Mouse (Mus musculus): ENCODE data around the gene Olfr917.

Gene Olfr917

DNA sequence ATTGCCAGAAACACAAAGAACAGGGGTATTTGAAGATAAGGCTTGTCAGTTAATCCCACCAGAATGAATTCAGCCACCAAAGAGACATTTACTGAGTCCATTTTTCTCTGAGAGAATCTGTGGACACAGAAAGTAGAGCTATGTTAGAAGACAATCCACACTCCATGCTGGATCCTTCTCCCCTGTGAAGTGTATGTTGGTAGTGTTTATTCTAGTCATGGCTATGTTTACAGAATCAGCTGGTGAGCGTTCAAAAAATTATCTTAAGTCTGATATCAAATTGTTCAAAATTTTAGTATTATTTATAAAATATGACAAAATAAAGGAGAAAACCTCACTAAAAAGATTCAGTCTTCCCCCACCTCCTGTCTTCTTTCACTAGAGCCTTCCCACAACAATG lies at the start of gene Olfr917:
Gene Olfr917 (minus strand): TSS at position 101 of the 400 bp plus-strand sequence.
- WGBS: 89% methylated on average over 1 of the region's 1 CpGs

- WGBS: 83% methylated on average over 2 of the region's 2 CpGs
These were observed 8.9 kb upstream of the Olfr917 start, which contains the start of gene Olfr918 for GRCm38 (mm10) chr9:38674501-38674900. Gene Olfr918, minus strand, starts transcription at chr9:38674601.

DNA sequence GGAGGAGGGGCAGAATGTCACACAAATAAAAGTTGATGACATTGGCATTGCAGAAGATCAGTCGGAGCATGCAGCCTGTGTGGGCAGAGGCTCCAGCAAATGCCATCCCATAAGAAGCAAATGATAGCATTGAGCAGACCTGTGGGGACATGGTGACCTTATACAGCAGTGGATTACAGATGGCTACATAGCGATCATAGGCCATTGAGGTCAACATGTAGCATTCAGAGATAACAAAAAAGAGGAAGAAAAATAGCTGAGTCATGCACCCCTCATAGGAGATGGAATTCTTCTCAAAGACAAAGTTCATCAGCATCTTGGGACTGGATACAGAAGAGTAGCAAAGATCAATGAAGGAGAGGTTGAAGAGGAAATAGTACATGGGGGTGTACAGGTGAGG lies 7.2 kb upstream of the Olfr917 start:
- WGBS: 80% methylated on average over 2 of the region's 2 CpGs

DNA sequence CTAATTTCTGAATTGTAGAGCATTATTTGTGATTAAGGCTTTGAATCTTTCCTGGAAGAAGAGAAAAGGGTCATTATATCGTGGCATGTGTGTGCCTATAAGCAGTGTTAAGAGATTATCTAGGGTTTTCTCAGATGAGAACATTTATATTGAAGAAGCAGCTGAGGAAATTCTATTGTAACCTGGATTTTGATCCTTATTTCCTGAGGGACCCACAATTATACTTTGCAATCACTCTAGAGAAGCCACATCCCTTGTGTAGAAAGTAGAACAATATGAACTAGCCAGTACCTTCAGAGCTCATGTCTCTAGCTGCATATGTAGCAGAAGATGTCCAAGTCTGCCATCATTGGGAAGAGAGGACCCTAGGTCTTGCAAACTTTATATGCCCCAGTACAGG lies 5.9 kb downstream of the Olfr917 start, which contains the start of gene Olfr916:
Gene Olfr916 (minus strand): TSS at position 101 of the 400 bp plus-strand sequence.
- WGBS: 72% methylated on average over 1 of the region's 1 CpGs

- WGBS: 72% methylated on average over 4 of the region's 4 CpGs
These were observed 33.2 kb downstream of the Olfr917 start for GRCm38 (mm10) chr9:38632406-38632805.

Measured in cerebral cortex, adult 2 months (tissue).